Mouse (Mus musculus) 3134 (cell line): ENCODE measurements around the gene Hdac9.

Experiments used
- DNase-seq: peaks from one replicate; pipeline ENCODE4 v3.0.0-alpha.2; 2011; ENCODE audit warnings: low spot score; ENCODE audit not compliant: insufficient read length; ENCODE audit errors: extremely low read depth

The Hdac9 gene

DNA sequence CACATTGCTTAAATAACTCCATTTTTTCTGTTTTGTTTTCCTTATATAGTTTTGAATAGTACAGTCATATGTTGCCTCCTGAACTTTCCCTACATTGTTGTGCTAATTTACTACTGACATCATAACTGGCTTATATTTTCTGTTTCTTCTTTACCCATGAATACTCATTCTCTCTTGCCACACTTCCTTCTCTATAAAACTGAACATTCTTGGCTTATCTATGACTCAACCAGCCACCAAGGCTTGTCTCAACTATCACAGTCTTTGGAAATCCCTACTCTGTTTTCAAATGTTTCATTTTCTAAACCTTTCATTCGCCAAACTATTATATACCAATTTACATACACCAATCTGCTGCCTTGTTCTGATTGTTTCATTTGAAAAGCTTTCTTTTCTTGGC is 108.7 kb downstream of the Hdac9 start:
- no peak for DNase-seq

- DNase-seq = no peak
These were observed 110.4 kb downstream of the Hdac9 start for GRCm38 (mm10) chr12:34806528-34806927.

- no peak for DNase-seq
These were observed 113.2 kb downstream of the Hdac9 start for GRCm38 (mm10) chr12:34803721-34804120.

GRCm38 (mm10) chr12:34802308-34802707 is 114.6 kb downstream of the Hdac9 start:
- no peak for DNase-seq

DNA sequence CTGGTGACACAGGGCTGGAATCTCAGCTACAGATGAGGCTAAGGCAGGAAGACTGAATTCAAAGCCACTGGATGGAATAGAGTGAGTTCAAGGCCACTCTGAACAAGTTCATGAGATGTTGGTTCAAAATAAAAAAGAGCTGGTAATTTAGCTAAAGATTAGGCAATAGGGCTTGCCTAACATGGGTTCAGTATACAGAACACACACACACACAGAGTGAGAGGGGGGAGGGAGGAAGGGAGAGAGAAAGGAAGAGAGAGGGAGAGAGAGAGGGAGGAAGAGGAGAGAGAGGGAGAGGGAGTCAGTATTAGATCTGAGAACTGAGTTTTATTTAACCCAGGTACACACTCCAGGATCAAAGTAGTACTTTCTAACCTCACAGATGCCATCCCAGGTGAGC is 115.1 kb downstream of the Hdac9 start:
- DNase-seq = no peak

GRCm38 (mm10) chr12:34797389-34797788 is 119.5 kb downstream of the Hdac9 start:
- no peak for DNase-seq

DNA sequence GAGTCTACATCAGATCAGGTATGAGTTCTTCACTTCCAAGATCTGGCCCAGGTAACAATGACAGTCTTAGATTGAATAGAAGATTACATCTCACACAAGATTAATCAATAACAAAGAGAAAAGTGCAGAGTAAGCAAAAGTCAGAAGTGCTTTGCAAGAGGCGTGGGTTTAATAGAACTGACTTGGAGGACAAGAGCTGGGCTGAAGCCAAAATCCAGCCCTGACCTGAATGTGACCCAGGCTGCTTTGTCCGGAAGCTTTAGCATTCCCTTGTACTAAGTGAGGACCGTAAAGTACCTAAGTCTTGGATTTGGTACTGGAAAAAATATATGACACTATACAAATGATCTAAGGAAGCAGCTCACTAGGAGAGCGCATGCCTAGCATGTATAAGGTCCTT is 121.4 kb downstream of the Hdac9 start:
- no peak for DNase-seq

GRCm38 (mm10) chr12:34792113-34792452 is 124.8 kb downstream of the Hdac9 start:
- no peak for DNase-seq

DNA sequence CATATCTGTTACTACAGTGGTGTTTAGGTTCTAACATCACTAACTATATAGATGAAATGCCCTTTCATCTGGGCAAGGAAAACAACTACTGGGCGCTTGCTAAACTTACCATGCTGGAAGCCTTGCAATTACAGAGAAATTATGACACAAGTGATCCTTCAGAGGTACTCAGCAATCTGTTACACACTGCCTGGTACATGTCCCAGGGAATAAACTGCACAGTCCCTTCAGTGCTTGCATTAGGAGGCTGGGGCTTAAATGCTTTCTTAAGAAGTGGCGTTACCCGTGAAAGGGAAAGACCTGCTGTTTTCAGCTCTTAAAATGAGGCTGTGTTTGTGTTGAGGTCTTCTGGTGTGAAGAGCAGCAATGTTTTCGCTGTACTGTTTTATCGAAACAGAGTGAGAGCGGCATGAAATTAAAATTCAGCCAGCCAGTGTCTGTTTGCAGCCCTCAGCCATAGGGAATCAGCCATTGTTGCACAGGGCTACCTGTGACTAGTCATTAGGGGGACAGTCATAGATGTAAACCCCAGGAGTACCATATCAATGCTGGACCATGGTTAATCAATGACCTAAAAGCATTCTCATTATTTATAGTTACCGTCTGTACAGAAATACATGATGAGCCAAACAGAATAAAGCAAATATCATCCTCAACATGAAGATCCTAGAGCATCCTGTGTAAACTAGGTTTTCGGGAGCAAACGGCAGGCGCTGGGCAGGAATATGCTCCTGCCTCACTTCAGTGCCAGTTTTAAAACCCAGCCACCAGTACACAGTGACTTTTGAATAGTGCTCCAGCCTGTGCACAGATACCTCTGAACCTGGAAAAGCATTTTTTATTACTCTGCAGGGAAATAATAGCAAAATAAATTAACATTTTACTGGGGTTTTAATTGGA is 125.4 kb downstream of the Hdac9 start:
- DNase-seq = no peak

DNA sequence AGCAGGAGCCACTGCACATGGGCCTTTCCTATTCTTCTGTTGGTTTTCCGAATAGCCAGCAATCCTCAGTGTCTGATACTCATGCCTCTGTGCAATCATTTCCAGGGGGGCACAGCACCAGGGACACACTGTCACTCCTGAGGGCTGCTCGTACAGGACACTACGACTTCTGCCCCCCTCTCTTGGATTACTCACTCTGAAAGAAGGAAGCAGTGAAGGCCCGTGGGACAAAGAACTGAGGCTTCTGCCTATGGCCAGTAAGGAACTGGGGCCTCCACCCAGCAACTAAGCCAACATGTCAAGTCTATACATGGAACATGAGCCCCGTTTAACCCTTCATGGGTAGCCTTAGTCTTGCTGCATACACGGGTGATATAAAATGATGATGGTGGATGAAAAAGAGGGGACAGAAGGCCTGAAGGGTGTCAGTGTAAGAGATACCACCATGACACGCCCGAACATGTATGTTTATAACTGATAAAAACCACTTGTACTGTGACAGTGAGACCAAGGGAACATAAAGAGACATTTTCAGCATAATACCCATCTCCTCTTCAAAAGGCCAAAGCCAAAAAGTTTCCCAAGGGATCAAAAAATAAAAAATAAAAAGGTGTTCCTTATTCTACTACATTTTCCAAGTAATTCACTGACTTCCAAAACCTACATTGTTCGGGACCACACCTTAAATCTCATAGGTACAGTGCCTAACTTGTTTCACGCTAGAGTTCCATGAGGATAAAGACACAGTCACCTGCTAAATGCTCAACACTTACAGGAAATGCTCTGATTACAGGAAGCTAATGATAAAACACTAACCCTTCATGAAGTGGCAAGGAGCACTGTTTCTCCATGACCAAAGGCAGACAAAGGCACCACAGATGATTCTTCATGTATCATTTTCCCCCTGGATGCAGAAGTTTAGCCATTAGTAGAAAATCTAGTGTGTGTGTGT is 127.6 kb downstream of the Hdac9 start:
- no peak for DNase-seq

GRCm38 (mm10) chr12:34787380-34787779 is 129.5 kb downstream of the Hdac9 start:
- no peak for DNase-seq

DNA sequence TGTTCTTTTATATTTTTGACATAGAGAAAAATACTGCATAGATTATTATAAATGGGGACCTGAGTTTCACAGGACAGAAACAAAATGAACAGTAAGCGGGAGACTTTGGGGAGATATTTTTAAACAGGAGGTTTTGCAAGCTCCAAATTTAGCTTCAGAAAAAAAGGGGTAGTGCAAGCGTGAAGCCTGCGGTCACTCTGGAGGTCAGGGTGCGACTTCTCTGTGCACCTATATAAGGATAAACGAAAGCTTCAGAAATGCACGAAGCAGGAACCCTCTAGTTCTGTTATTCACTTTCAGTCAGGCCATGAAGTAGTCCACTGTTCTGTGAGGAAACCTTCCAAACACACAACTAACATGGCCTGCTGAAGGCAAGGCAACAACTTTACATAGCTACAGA is 133.3 kb downstream of the Hdac9 start:
- DNase-seq = no peak

DNA sequence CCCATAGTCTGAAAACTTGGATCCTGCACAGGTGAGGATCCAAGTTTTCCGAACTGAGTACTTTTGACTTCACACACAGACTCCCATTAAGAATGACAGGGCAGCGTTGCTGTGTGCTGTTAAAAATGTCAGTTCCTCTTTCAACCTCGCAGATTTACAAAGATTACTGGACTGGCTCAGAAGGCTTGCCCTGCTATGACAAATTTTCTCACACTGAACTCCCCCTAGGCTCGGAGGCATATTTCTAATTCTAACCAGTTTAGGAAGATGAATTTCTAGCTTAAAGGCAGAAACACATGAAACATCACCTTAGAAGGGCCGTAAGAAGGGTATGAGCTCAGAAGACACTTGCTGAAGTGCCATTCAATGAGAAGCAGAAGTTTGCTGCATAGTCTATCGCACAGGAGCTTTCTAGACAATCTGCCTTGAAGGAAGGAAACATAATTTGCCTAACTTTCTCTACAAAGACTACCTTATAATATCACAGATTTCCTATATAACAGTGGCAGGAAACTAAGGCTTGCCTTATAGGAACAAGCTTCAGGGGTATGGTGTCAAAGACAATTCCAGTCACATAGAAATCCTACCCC is 137.4 kb downstream of the Hdac9 start:
- no peak for DNase-seq

DNA sequence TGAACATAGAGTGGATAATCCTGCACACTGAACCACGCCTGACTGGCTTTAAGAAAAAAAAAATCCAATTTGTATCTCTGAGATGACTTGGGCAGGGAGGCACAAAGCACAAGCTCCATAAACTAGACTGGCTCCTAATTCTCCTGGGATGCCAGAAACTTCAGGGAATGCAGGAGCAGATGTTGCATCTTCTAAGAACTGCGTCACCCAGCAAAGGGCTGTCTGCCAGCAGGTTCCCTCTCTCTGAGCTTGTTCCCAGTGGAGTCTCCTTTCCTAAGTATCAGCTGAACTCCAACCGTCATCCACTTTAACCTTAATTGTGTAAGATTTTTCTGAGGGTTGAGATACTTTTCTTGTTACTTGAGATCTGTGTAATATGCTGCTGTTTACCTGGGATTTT is 140.7 kb downstream of the Hdac9 start:
- DNase-seq = no peak

- no peak for DNase-seq
These were observed 142.8 kb downstream of the Hdac9 start for GRCm38 (mm10) chr12:34774071-34774470.

GRCm38 (mm10) chr12:34767226-34767775 is 149.6 kb downstream of the Hdac9 start:
- DNase-seq = no peak

DNA sequence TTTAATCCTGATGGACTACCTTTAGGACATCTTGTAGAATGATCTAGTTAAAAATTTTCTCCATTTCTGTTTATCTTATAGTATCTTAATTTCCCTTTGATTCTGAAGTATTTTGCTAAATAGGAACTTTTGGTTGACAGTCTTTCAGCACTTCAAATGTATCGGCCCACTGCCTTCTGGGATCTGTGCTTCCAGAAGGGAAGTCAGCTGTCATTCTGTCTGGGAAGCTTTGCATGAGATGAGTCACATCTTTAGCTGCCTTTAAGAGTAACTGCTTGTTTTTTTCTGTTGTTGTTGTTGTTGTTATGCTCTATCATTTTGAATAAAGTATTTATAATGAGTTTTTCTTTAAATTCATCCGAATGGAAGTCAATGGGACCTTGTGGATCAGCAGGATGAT is 169.6 kb downstream of the Hdac9 start:
- no peak for DNase-seq

DNA sequence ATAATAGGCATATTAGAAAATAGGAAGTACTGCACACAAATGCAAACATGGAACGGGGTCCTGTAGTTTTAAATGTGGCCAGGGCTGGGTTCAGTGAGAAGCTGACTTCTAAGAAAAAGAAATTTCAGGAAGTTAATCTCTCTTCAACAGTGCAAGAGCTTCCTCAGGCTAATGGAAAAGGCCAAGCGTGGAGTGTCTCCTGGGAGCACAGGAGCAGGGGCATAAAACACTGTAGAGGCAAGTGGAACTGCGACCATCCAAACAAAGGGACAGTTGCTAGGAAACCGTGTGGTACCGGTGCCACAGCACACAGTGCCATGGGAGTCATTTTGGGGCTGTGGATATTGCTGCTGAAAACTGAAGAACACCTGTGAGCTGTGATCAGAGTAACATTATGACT is 191.7 kb downstream of the Hdac9 start:
- no peak for DNase-seq

GRCm38 (mm10) chr12:34724274-34724673 is 192.6 kb downstream of the Hdac9 start:
- DNase-seq = no peak

DNA sequence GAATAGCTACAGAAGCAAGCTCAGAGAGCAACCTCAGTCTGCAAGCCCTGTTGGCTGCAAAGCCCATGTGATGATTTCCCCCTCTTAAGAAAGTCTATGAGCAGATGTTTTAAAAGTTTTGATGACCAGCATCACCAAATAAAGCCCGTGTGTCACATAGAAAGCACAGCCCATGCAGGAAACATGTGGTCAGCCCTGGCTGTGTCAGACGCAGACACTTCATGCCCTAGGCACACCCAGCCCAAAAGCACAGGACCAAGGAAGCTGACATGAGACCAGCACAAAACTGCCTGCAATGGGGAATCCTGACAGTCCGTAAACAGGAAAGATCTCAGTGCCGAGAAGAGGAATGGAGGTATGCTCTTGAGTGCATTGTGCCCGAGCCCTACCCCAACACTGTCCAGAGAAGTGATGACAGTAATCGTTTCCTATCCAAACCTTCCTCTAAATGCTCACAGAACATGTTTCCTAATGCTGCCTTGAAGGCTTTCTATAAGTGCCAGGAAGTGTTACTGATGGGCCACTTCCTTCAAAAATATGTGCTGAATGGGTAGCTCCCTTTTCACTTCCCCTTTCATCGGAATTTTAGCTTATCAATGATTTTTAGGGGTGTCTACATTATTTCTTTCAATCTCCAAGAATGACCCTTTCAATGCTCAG is 193.9 kb downstream of the Hdac9 start:
- DNase-seq = no peak
